Mouse (Mus musculus) E14TG2a.4 (cell line): ENCODE measurements around the gene Itprid1.

ENCODE experiments used
- CTCF ChIP-seq: conservative IDR thresholded peaks from 2 replicates; pipeline ENCODE4 v1.5.1; 2014; ENCODE audit warnings: low read length
- POU5F1 ChIP-seq: IDR thresholded peaks from 2 replicates; pipeline ENCODE4 v1.6.1; 2014; ENCODE audit warnings: low read length, borderline replicate concordance

DNA sequence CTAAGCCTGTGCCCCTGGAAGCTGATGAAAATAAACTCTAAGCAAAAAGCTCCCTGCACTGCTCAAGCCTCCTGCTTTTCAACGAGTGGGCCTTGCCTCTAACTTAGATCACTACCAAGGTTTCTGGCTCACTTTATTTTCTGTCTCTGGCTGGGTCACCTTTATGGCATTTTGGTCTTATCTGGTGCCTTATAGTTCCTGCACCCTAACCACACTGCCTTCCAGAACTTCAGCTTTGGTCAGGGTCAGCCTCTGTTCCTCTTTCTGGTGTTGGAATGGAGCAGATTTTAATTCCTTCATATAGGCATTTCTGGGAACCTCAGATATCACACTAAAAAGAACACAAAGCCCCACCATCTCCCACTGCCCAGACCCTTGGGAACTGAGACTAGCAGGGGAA lies 34.0 kb upstream of the Itprid1 start:
- TF ChIP-seq CTCF (no peak), POU5F1 (no peak)
